Mouse (Mus musculus) urinary bladder, postnatal 14 days (tissue): ENCODE measurements around the gene Brd9.
"Not testable (repeated sequence)": the region's sequence is repeated elsewhere in the genome, so short reads cannot be mapped to it uniquely, and the experiment has no call there.

Source experiments
- DNase-seq: peaks from one replicate; pipeline ENCODE4 v3.0.0; 2021; ENCODE audit warnings: low spot score

Gene Brd9

GRCm38 (mm10) chr13:73990761-73991160, 53.1 kb downstream of the Brd9 start:
- DNase-seq: no peak

GRCm38 (mm10) chr13:73991267-73991666, 53.7 kb downstream of the Brd9 start:
- DNase-seq: no peak

DNA sequence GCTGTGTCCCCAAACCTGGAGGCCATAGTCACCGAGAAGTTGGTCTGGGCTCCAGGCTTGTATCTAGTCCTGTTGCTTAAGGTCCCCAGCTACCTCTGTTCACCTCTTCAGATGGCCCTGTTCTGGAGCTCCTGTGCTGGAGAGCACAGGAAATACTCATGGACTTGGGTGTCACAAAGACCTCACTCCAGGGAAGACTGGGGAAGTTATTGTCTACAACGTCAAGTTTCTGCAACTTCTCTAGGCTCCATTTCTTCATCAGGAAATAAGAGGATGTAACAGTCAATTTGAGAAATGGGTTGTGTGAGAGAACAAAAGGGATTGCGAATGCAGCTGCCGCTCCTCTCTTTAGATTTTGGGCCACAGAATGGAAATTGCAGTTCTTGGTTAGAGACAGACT, 58.8 kb downstream of the Brd9 start:
- DNase-seq: no peak

DNA sequence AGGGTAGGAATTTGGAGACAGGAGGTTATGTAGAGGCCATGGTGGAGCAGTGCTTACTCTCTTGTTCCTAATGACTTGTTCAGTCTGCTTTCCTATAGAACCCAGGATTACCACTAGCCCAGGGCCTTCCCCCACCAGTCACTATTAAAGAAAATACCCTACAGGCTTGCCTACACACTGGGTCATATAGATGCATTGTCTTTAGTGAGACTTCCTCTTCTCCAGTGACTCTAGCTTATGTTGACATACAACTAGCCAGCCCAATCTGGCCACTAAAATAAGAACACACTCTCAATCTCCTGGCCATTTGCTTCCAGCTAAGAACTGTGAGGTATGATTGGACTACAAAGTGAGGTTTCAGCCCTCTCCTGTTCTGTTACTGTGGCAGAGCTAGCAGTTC, 62.9 kb downstream of the Brd9 start:
- no peak for DNase-seq

GRCm38 (mm10) chr13:74000961-74001360, 63.4 kb downstream of the Brd9 start:
- no peak for DNase-seq

DNA sequence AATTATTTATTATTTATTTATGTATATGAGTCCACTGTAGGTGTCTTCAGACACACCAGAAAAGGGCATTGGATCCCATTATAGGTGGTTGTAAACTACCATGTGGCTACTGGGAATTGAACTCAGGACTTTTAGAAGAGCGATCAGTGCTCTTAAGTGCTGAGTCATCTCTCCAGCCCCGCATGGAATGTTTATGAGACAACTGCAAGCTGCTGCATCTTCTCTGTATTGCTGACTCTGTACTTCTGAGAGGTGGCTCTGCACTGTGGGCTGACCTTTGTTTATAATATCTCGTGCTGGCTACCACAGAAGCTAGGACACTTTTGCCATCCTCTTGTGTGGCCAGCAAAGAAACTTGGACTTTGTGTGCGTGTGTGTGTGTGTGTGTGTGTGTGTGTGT, 63.9 kb downstream of the Brd9 start:
- no peak for DNase-seq

GRCm38 (mm10) chr13:74006881-74007280, 69.3 kb downstream of the Brd9 start:
- DNase-seq: not testable (repeated sequence)

DNA sequence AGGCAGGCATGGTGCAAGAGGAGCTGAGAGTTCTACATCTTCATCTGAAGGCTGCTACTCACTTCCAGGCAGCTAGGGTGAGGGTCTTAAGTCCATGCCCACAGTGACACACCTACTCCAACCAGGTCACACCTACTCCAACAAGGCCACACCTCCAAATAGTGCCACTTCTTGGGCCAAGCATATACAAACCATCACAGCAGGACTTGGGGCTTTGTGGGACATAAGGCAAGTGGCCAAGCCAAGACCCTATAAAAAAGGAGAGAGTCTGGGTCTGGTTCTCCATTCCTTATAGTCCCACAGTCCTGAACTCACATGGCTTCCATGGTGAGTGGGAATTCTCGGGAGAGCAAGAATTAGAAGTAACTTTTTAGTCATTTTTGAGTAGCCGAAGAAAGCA, 70.6 kb downstream of the Brd9 start:
- not testable (repeated sequence) for DNase-seq

GRCm38 (mm10) chr13:74008948-74009718, 71.5 kb downstream of the Brd9 start, which contains the start of gene Tppp:
Tppp (plus strand) TSS chr13:74009407.
- DNase-seq: peak; percentile 96

DNA sequence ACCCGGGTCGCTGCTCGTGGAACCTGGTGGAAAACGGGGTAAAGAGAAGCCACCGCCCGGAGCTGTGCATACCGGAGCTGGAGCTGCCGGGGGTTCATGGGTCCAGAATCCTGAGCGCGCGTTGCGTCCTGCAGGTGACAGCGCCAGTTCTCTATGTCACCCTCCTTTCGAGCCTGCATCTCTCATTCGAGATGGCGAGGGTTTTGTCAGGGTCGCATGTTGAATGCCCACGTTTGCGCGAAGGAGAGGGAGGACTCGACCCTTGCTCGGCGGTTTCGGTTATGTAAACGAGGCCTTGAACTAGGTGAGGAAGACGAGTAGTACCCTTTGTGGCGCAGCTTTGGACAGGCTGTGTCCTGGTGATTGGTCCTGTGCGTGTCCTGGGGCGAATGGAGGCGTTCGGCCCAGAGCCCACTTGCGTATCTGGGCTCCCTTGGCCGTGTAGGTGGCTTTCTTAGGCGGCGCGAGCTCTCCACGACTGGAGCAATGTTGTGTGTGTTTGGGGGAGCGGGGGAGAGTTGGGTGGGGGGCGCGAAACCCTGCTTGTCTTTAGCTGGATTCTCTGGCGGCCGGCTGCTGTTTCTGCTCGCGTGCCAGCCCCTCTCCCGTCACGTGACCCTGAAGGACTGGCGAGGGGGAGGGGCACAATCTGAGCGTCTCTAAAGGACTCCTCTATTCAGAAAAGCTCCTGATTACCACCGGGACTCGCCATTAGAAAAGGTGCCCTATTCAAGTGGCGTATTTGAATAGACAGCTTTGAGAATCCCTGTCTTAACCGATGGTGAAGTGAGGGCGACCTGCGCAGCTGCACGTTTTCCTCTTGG, 72.4 kb downstream of the Brd9 start:
- DNase-seq: peak; percentile 72
